ENCODE assay signal across 13 mouse cellular contexts in genomic region chr1:135820736-135821364, GRCm38 (mm10). TPM values are rescaled to one million over a fixed set of nuclear protein-coding genes. Genes with fewer than 3 reads are reported as not detected.
DNase-seq lines count a peak whose midpoint lies in the region; ATAC-seq and TF ChIP-seq lines count a peak whose summit lies in the region.
"Had no signal": no experiment of that assay in that cellular context is flagged by ENCODE, and none has a peak within 500 bp of the region (broad histone marks: within the 10 kb centered on the region; RNA-seq: fewer than 3 reads in every experiment).

No protein-coding gene starts in this region.

- H3K4me3 ChIP-seq in limb, embryonic 15.5 days, result no peak overlapping the region
- no peak overlapping the region for H3K4me3 ChIP-seq in limb, embryonic 10.5 days
- H3K4me3 ChIP-seq in intestine, embryonic 14.5 days (ENCODE audit: low read depth, low read length), result peak overlapping the region; percentile 51; the same call in 1 of the 2 replicates
- H3K4me3 ChIP-seq in layer of hippocampus, adult 2 months, result no peak overlapping the region
- no peak overlapping the region for H3K4me3 ChIP-seq in midbrain, embryonic 16.5 days (ENCODE audit: low read depth, low read length)
- H3K4me3 ChIP-seq: forebrain, embryonic 10.5 days; hindbrain, embryonic 15.5 days had no signal

- H3K9ac ChIP-seq in limb, embryonic 15.5 days, result no peak overlapping the region
- peak overlapping the region; percentile 32 for H3K9ac ChIP-seq in intestine, embryonic 14.5 days (ENCODE audit: low read length)
- H3K9ac ChIP-seq in midbrain, embryonic 16.5 days (ENCODE audit: low read depth, low read length), result no peak overlapping the region
- H3K9ac ChIP-seq: hindbrain, embryonic 15.5 days had no signal

- no peaks in the 10 kb centered on the region for H3K9me3 ChIP-seq in limb, embryonic 15.5 days
- H3K9me3 ChIP-seq in limb, embryonic 10.5 days (replicated peaks), result no peaks in the 10 kb centered on the region
- H3K9me3 ChIP-seq in intestine, embryonic 14.5 days (ENCODE audit: control insufficient read depth, low read length), result no peaks in the 10 kb centered on the region
- H3K9me3 ChIP-seq in midbrain, embryonic 16.5 days (replicated peaks; ENCODE audit: control insufficient read depth, low read length, poor library complexity, severe bottlenecking), result no peaks in the 10 kb centered on the region
- H3K9me3 ChIP-seq: forebrain, embryonic 10.5 days; hindbrain, embryonic 15.5 days had no signal

- H3K4me1 ChIP-seq in limb, embryonic 15.5 days, result peaks cover 16% of the 10 kb centered on the region
- peaks cover 21% of the 10 kb centered on the region for H3K4me1 ChIP-seq in limb, embryonic 10.5 days
- peaks cover 4% of the 10 kb centered on the region; the same call in 1 of the 2 replicates for H3K4me1 ChIP-seq in intestine, embryonic 14.5 days (replicated peaks; ENCODE audit: control insufficient read depth, insufficient read depth, low read length)
- H3K4me1 ChIP-seq in midbrain, embryonic 16.5 days (ENCODE audit: control insufficient read depth, insufficient read depth, low read length), result peaks cover 10% of the 10 kb centered on the region; the same call in 1 of the 2 replicates

- peak overlapping the region; percentile 40; the same call in 1 of the 2 replicates for H3K27ac ChIP-seq in limb, embryonic 15.5 days
- H3K27ac ChIP-seq in limb, embryonic 10.5 days, result no peak overlapping the region
- H3K27ac ChIP-seq in intestine, embryonic 14.5 days (ENCODE audit: low read depth), result peak overlapping the region; percentile 47
- H3K27ac ChIP-seq in layer of hippocampus, adult 2 months, result no peak overlapping the region
- no peak overlapping the region for H3K27ac ChIP-seq in midbrain, embryonic 16.5 days (ENCODE audit: low read length)
- H3K27ac ChIP-seq: forebrain, embryonic 10.5 days; hindbrain, embryonic 15.5 days had no signal

- ATAC-seq in limb, embryonic 15.5 days (ENCODE audit: insufficient number of reproducible peaks, low FRiP score, low TSS enrichment, low read depth), result no peak
- 0 out of 2 replicates have a peak, but pooled peaks have one; percentile 32 for ATAC-seq in intestine, embryonic 14.5 days (replicated peaks; ENCODE audit: low FRiP score, low TSS enrichment, low read depth)
- ATAC-seq in midbrain, embryonic 16.5 days, result no peak

- no peak for DNase-seq in limb, embryonic 10.5 days (ENCODE audit: low spot score)
- DNase-seq in MN1 (ENCODE audit: low spot score), result peak; percentile 43
- DNase-seq in intestine, embryonic 14.5 days (ENCODE audit: low spot score), result no peak
- peak; percentile 84 to 95 for DNase-seq in kidney, postnatal 25 days
- no peak for DNase-seq in layer of hippocampus, adult 2 months (ENCODE audit: low spot score in 2 of 2)
- DNase-seq in cerebellum, postnatal 36 days, result no peak
- DNase-seq: cerebellum, postnatal 25 days; lung, postnatal 4 days; thymus, adult 18-20 months had no signal

- TF ChIP-seq CTCF in layer of hippocampus, adult 2 months (conservative IDR thresholded peaks at IDR 0.05), result no peak

- no peaks in the 10 kb centered on the region for H3K36me3 ChIP-seq in limb, embryonic 15.5 days
- H3K36me3 ChIP-seq in limb, embryonic 10.5 days, result no peaks in the 10 kb centered on the region
- H3K36me3 ChIP-seq in intestine, embryonic 14.5 days (ENCODE audit: control insufficient read depth, insufficient read depth, low read length), result no peaks in the 10 kb centered on the region
- no peaks in the 10 kb centered on the region for H3K36me3 ChIP-seq in midbrain, embryonic 16.5 days (ENCODE audit: control insufficient read depth, insufficient read depth, low read length)
- H3K36me3 ChIP-seq: forebrain, embryonic 10.5 days; hindbrain, embryonic 15.5 days had no signal

- peaks cover 53% of the 10 kb centered on the region for H3K27me3 ChIP-seq in limb, embryonic 15.5 days
- peaks cover 67% of the 10 kb centered on the region for H3K27me3 ChIP-seq in limb, embryonic 10.5 days (ENCODE audit: low read depth, poor library complexity, severe bottlenecking)
- H3K27me3 ChIP-seq in intestine, embryonic 14.5 days (replicated peaks; ENCODE audit: control insufficient read depth, insufficient read depth, low read length), result peaks cover 32% of the 10 kb centered on the region
- H3K27me3 ChIP-seq in midbrain, embryonic 16.5 days (ENCODE audit: control insufficient read depth, insufficient read depth, low read depth, low read length), result peaks cover 28% of the 10 kb centered on the region

- WGBS in limb, embryonic 15.5 days, result 77% methylated on average over 16 of the region's 16 CpGs
- 87% methylated on average over 16 of the region's 16 CpGs for WGBS in limb, embryonic 10.5 days
- 66% methylated on average over 16 of the region's 16 CpGs for WGBS in intestine, embryonic 14.5 days
- WGBS in midbrain, embryonic 16.5 days, result 88% methylated on average over 16 of the region's 16 CpGs

- H3K4me2 ChIP-seq in limb, embryonic 15.5 days, result no peak overlapping the region; the same call in 1 of the 2 replicates
- peak overlapping the region; percentile 96 for H3K4me2 ChIP-seq in intestine, embryonic 14.5 days (ENCODE audit: low read length)
- no peak overlapping the region for H3K4me2 ChIP-seq in midbrain, embryonic 16.5 days (ENCODE audit: low read length)
- H3K4me2 ChIP-seq: hindbrain, embryonic 15.5 days had no signal

RNA-seq across cellular contexts. Expression of gene Lad1, which starts 2.5 kb away (rescaled TPM):
- polyA plus RNA-seq in limb, embryonic 15.5 days (2015; fragmentation: Nextera tagmentation; extraction: Ambion mirVana), result 63.8 and 67.8 TPM in 2 replicates
- polyA plus RNA-seq in limb, embryonic 10.5 days (2016; fragmentation: Nextera tagmentation; extraction: Ambion mirVana), result 5.1 and 6.0 TPM in 2 replicates
- 92.9 and 105 TPM in 2 replicates for polyA plus RNA-seq in intestine, embryonic 14.5 days (2014; fragmentation: Nextera tagmentation; extraction: Ambion mirVana)
- total RNA-seq in layer of hippocampus, adult 2 months (2021), result 1 to 10 TPM in 1 of 2 experiments, under 1 TPM in 1; 0.97 to 1.3 TPM
- 0.95 and 1.3 TPM in 2 replicates for polyA plus RNA-seq in midbrain, embryonic 16.5 days (2015; fragmentation: Nextera tagmentation; extraction: Ambion mirVana)

RNA-seq across cellular contexts. Expression of gene Tnnt2, which starts 15.3 kb away (rescaled TPM):
- 87.0 and 226 TPM in 2 replicates for polyA plus RNA-seq in limb, embryonic 15.5 days (2015; fragmentation: Nextera tagmentation; extraction: Ambion mirVana)
- 2.1 and 4.0 TPM in 2 replicates for polyA plus RNA-seq in limb, embryonic 10.5 days (2016; fragmentation: Nextera tagmentation; extraction: Ambion mirVana)
- 11.1 and 13.2 TPM in 2 replicates for polyA plus RNA-seq in intestine, embryonic 14.5 days (2014; fragmentation: Nextera tagmentation; extraction: Ambion mirVana)
- total RNA-seq in layer of hippocampus, adult 2 months (2021), result 1 to 10 TPM; 1.4 to 1.6 TPM
- 0.46 and 0.53 TPM in 2 replicates for polyA plus RNA-seq in midbrain, embryonic 16.5 days (2015; fragmentation: Nextera tagmentation; extraction: Ambion mirVana)

RNA-seq across cellular contexts. Expression of gene Tnni1, which starts 41.6 kb away (rescaled TPM):
- polyA plus RNA-seq in limb, embryonic 15.5 days (2015; fragmentation: Nextera tagmentation; extraction: Ambion mirVana), result 231 and 577 TPM in 2 replicates
- 8.3 and 12.7 TPM in 2 replicates for polyA plus RNA-seq in limb, embryonic 10.5 days (2016; fragmentation: Nextera tagmentation; extraction: Ambion mirVana)
- polyA plus RNA-seq in intestine, embryonic 14.5 days (2014; fragmentation: Nextera tagmentation; extraction: Ambion mirVana), result 5.8 and 6.4 TPM in 2 replicates
- total RNA-seq in layer of hippocampus, adult 2 months (2021), result 1 to 10 TPM; 2.9 to 3.2 TPM
- polyA plus RNA-seq in midbrain, embryonic 16.5 days (2015; fragmentation: Nextera tagmentation; extraction: Ambion mirVana), result 0.35 and 1.1 TPM in 2 replicates

RNA-seq across cellular contexts. Expression of gene Phlda3, which starts 54.9 kb away (rescaled TPM):
- polyA plus RNA-seq in limb, embryonic 15.5 days (2015; fragmentation: Nextera tagmentation; extraction: Ambion mirVana), result 96.2 and 105 TPM in 2 replicates
- polyA plus RNA-seq in limb, embryonic 10.5 days (2016; fragmentation: Nextera tagmentation; extraction: Ambion mirVana), result 30.2 and 33.0 TPM in 2 replicates
- 56.0 and 58.2 TPM in 2 replicates for polyA plus RNA-seq in intestine, embryonic 14.5 days (2014; fragmentation: Nextera tagmentation; extraction: Ambion mirVana)
- 10 to 100 TPM; 11.8 to 12.1 TPM for total RNA-seq in layer of hippocampus, adult 2 months (2021)
- 26.6 and 33.0 TPM in 2 replicates for polyA plus RNA-seq in midbrain, embryonic 16.5 days (2015; fragmentation: Nextera tagmentation; extraction: Ambion mirVana)

Comparison
In these comparisons a context has a peak if more than half of its experiments do, and no peak if none do; other contexts are left out.
1. H3K27ac ChIP-seq: peak in limb, embryonic 15.5 days (single experiment) and intestine, embryonic 14.5 days (single experiment); none in limb, embryonic 10.5 days (single experiment), layer of hippocampus, adult 2 months (single experiment) and midbrain, embryonic 16.5 days (single experiment).
2. RNA of gene Tnni1, which starts 41.6 kb away (polyA plus RNA-seq): 231 to 577 TPM in limb, embryonic 15.5 days; 8.3 to 12.7 TPM in limb, embryonic 10.5 days, 5.8 to 6.4 TPM in intestine, embryonic 14.5 days and 0.35 to 1.1 TPM in midbrain, embryonic 16.5 days; every median in the first group is over 10 times any median in the second.
3. DNase-seq: peak in MN1 (single experiment) and kidney, postnatal 25 days (2 of 2); none in limb, embryonic 10.5 days (single experiment), intestine, embryonic 14.5 days (single experiment), layer of hippocampus, adult 2 months (0 of 2) and cerebellum, postnatal 36 days (0 of 2).